Mouse (Mus musculus) A20 (cell line): ENCODE results near the gene Gm49336.
A peak's percentile ranks its signal among the peaks of the same experiment; 100 is the strongest.

ENCODE experiments used
- DNase-seq: peaks from one replicate; pipeline ENCODE4 v3.0.0-alpha.2; 2011; ENCODE audit warnings: low read depth, low spot score

Gene Gm49336

DNA sequence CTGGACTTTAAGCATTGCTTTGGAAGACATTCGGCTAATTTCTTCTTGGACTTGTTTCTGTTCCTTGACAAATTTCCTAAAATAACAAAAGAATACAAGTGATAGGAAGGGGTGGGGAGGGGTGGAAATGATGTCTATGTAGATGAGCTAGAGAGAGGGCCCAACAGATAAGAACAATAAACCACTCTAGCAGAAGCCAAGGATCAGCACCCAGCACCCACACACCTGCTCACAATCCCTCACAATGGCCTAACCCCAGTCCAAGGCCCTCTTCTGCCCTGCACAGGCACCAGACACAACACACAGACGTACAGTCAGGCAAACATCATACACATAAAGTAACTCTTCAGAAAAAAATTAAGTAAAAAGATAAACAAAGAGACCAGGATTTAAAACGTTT lies 12.8 kb downstream of the Gm49336 start:
- DNase-seq = no peak

DNA sequence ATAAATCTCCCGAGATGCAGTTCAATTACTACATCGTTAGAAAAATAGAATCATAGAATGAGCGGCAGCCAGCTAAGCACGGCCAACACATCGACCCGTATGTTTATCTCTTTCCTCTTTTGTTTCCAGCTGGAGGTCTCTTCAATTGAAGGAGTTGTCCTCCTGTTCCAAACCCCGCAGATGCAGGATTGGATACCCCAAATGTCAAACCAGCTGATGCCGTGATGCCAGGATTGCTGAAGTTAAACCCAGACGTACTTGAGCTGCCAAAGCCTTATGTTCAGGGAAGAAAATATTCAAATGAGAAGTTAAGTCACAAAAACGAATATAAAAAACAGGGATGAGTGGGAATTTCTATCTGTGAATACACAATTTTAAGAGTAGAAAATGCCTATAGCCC lies 31.4 kb downstream of the Gm49336 start:
- no peak for DNase-seq

DNA sequence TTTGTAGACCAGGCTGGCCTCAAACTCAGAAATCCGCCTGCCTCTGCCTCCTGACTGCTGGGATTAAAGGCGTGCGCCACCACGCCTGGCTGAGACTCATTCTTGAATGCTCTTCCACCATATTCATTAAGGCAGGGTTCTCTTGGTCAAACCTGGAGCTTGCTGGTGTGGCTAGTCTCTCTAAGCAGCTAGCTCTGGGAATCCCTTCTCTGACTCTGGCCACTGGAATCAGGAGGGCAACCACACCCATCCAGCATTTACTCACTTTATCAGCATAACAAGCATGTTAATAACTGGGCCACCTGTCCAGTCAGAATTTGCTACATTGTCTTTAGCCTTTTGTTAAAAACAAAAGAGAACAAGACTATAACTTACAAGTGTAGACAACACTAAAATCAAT lies 33.7 kb downstream of the Gm49336 start:
- no peak for DNase-seq

DNA sequence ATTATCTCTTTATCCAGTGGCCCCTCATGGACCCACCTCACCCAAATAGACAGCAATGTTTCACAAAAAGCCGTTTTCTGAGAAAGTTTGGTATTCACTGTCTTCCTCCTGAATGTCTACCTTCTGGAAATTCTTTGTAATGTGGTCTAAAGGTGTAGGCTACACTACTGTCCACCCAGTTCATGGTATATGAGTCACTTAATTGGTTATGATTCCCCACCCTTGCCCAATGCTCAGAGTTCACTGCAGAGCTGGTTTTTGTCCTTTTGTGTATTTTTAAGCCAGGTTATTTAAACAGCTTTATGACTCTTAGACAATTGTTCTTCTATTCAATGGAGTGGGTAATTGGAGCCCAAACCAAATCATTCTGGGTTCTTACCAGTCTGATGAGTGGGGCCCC lies 35.2 kb downstream of the Gm49336 start:
- no peak for DNase-seq

DNA sequence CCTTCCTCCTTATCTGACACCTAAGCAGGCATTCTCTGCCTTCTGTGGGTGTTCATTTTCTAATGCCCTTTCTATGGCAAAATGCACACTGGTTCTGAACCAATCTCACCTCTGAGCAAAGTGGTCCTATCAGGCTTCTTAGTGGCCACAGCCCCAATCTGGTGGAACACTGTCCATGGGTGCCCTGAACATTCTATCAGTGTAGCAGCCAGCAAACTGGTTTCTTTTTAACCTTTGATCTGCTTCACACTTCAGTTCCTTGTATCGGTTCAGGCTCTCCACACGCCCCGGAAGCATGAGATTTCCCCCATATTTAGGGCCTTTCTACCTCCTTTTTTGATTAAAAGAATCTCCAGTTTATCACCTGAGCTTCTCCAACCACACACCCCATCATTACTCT lies 36.3 kb downstream of the Gm49336 start:
- DNase-seq = no peak

DNA sequence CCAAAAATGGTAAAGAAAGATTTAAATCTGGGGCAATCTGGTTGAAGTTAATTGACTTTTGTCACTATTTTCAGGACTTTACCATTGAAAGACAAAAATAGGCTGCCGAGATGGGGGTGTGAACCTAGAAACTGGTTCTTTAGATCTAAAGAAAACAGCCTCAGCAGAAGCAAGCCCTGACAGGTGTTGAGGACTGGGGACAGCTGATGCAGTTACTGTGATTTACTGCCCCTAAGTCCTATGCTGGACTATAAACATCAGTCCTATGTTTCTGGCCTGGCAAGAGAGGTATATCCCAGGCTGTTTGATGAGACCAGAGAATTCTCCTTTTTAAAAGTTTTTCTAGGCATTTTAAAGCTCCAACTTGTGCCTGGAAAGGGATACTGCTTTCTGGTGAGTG lies 37.3 kb downstream of the Gm49336 start:
- no peak for DNase-seq

DNA sequence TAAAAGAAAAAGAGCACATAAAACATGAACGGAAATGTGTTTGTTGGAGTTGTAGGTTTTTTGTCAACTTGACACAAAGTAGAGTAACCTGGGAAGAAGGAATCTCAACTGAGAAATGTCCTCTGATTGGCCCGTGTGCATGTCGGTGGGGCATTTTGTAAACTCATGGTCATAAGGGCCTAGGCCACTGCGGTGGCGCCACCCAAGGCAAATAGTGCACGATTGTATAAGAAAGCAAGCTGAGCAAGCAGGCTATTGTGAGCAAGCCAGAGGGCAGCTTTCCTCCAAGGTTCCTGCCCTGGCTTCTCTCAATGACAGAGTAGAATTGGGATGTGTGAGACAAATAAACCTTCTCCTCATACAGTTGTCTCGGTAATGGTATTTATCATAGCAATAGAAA lies 42.1 kb downstream of the Gm49336 start:
- no peak for DNase-seq

DNA sequence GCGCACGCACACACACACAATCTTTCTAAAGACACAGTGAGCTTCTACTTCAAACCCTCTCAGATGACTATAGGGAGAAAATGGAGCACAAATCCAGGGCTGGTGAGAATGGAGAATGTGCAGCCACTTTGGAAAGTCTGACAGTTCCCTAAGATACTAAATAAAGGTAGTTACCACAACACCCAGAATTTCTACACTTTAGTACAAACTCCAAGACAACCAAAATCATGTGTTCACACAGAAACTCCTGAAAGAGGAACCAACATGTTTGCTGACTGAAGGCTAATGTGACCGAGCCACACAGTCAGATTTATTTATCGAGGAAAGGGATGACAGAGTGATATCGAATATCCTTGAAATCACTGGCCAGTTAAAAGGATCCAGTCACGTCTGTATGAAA lies 46.3 kb downstream of the Gm49336 start:
- no peak for DNase-seq

DNA sequence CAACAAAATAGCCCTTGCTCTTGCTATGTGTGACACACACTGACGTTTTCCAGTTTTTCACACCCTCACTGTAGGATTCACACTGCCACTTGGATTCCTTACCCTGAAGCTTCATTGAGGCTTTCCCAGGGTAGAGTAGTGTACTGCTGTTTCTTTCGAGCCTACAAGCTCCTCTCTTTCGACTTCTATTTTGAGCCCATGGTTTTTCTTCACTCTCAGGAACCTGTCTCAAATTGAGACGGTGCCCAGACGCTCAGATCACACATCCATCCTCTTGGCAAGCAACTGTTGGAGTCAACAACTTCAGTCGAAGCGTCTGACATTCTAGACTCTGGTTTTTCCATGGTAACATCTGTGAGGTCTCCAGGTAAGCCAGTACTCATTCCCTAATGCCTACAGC lies 54.4 kb downstream of the Gm49336 start, which contains the start of gene Atp8a2:
Atp8a2 (minus strand) TSS at position 296 of the 400 bp plus-strand sequence.
- DNase-seq = no peak

DNA sequence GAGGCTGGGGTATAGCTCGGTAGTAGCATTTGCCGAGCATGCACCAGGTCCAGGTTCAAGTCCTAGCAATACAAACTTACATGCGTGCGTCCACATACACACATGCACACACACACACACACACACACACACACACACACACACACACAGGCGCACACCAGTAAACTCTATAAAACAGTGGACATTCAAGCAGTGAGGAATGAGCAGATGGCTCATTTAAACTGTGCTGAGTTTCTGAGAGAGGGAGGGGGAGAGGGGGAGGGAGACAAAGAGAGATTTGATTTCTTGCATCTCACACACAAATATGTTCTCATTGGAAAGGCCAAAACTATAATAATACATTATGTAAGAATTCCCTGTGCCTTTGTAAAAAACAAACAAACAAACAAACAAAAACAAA lies 55.3 kb downstream of the Gm49336 start:
- DNase-seq = no peak

DNA sequence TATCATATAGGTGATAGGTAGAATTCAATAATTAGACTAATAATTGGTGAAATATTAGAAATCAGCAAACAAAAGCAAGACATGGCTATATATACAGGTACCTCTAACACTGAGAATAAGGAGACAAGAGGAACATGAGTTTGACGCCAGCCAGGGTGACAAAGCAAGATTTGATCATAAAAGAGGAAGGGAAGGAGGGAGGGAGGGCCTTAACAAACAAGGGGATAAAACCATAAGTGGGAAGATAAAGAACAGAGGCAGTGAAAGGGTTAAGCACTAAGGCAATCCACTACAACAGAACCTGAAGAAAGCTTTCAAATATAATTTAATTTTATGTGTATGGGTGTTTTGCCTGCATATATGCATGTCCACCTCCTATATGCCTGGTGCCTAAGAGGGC lies 56.7 kb downstream of the Gm49336 start:
- DNase-seq = no peak

DNA sequence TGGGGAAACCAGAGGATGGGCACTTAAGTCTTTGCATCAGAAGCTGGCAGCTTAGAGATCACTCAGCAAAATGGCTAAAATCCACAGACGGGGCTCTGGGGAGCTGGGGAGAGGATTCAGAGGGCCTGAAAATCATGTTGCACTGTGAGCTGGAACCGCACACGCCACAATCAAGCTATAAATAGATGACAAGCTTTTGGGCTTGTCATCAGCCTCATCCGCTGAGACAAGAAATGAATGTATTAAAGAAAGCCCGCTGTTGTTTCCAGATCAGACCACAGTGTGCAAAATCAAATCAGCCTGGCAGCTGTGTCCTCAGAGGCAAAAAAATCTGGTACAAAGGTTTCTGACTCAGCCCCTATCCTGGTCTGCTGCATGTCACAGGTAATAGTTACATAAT lies 61.5 kb downstream of the Gm49336 start:
- DNase-seq = no peak

DNA sequence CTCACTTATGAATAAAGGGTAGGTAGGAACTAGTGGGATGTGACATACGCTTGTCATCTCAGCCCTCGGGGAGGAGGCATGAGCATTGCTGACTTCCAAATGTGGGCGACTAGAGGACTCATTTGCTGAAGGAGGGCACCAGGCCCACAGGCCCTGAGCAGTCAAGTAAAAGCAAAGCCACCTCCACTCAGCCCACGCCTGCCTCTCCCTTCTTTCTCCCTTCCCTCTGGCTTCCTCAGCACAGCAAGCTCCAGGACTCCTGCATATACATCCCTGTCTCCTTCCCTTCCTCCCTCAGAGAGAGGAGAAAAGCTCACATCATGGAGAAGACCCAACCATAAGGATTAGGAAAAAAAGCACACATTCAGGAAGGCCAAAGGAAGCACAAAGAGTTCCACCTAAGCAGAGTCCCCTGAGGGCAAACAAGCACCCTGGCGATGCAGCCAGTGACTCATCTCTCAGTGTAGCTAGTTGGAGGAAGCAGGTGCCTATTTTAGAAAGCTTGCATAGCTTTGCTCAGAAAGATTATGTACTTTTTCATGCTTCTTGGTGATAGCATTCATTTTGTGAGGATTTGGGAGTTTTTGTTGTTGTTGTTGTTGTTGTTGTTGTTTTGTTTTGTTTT lies 63.0 kb downstream of the Gm49336 start:
- no peak for DNase-seq

DNA sequence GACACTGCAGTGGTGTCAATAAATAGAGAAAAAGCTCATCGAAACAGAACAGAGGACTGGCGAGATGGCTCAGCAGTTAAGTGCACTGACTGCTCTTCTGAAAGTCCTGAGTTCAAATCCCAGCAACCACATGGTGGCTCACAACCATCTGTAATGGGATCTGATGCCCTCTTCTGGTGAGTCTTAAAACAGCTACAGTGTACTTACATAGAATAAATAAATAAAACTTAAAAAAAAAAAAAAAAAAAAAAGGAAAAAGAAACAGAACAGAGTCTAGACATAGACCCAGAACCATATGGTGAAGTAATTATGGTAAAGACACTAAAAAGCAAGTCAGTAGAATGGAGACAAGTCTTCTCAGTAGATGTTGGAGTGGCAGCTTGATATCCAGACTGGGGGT lies 70.0 kb downstream of the Gm49336 start:
- peak; percentile 18 for DNase-seq

DNA sequence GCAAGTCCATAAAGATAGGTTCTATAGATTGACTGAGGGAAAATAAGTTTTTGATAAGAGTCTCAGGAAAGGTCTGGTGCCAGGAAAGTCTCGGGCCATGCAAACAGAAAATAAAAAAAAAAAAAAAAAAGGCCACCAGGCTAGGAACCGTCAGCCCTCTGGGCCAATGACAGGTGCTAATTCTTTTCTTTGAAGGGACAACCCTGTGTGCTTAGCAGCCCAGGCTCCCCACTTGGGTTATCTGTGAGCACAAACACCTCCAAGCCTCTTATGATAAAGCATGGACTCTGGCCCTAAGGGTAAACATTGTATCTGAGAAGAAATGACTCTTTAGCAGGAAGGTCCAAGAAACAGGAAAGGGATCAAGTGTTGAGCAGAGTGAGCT lies 72.7 kb downstream of the Gm49336 start:
- no peak for DNase-seq

DNA sequence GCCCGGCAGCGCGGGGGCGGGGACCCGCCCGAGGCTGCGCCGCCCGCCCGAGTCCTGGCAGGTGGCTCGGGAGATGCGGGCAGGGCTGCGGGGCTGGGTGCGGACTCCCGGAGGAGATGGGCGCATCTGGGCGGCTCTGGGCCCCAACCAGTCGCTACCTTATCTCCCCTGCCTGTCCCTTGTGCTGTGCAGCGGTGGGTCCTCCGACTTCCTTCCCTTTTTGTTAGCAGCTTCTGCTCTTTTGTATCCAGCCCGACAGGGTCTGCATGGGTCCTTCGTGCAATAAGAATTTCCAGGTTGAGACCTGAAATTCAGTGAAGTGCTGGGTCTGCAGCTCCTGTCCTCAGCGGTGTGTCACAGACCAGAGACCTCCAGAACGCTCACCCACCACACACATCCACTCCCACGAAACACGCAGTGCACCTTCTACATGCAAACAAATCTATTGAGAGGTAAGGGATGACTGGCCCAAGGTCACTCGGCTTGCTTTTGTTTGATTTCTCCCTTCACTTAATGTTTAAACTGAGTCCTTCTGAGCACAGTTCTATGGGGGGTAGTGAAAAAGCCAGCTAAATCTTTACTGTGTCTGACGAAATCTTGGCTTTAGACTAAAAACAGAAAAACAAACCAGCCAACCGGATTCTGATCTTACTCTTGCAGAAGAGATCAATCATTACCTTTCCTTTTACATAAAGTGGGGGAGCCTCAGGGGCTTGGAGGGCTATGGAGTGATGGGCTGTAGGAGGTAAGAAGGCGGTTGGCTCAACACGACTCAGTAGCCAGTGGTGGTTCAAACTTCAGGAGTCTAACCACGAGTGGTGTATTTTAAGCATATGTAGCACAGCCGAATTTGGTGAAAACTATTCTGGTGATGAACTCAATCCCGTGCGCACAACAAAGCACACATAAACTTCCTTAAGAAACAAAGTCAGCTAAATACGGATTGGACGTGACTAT lies 73.4 kb downstream of the Gm49336 start:
- DNase-seq = no peak

DNA sequence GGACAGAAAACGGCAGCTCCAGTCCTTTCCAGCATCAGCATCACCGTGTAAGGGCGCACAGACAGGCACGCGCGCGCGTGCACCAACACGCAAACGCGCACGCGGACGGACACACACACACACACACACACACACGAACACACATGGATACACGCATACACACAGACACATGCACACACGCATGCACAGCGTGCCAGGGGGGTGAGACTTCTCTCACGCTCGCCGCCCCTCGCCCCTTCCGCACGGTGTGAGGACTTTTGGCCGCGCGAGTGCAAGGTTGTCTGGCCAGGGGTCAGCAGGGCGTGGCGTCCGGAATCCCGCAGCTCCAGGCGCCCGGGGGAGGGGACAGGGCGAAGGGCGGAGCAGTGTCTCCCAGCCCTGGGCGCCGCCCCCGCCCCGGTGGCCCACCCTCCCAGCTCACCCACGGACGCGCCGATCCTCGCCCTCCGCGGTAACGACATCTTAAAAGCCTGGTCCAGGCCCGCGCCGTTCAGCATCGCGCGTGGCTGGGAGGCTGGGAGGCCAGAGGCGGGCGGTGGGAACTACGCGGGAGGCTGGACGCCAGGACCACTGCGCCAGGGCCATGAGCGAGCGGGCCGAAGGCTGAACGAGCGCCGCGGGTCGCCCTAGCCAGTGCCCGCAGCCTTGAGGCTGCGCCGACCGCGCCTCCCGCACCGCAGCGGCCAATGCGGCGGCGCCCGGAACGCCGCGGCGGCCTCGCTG lies 74.3 kb downstream of the Gm49336 start:
- no peak for DNase-seq

DNA sequence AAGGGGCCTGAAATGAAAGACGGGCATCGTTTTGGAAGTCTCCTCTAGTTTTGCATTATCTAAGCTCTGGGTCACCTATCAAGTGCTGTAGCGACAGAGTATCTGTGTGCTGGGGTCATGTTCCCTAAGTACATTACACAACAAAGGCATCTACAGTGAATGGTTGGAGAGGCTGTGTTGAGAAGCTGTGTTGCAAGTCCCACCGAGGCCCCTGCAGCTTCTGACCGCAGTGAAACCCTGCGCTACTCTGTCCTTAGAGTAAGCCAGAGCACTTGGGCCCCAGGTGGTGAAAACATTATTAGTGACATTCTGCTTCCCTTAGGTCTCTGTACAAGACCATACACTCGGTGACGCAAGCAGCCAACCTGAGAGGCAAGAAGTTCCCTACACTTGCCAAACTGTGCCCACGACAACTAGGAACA lies 74.8 kb downstream of the Gm49336 start:
- no peak for DNase-seq

DNA sequence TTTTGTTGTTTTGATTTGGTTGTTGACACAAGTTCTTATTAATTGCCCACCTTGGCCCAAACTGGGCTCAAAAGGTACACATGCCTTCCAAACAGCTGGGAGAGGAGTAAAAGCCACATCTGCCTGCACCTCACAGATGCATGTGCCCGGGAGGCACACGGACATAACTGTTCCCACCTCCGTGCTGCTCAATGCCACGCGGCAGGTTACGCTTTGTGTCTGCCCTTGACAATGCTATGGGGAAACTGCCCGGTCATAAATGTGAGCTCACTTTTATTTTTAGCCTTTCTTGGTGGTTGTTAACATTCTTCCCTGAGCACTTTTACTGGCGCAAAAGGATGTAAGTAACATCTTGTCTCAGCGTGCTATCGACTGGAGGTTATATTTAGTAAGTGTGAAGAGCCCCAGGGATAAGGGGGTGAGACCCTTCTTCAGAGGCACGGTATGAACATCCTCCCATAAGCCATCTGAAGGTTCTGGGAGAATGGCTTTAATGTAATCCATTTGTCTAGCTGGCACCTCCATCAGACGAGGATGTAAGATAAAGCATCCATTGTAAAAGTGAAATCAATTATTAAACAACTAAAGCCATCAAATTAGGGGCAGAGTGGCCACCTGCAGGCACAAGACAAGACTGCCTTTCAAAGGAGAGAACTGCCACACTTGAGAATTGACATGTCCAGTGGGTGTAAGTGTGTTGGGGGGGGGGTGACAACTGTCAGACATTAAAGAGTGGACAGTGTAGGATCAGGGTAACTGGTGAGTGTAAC lies 78.8 kb downstream of the Gm49336 start:
- no peak for DNase-seq

DNA sequence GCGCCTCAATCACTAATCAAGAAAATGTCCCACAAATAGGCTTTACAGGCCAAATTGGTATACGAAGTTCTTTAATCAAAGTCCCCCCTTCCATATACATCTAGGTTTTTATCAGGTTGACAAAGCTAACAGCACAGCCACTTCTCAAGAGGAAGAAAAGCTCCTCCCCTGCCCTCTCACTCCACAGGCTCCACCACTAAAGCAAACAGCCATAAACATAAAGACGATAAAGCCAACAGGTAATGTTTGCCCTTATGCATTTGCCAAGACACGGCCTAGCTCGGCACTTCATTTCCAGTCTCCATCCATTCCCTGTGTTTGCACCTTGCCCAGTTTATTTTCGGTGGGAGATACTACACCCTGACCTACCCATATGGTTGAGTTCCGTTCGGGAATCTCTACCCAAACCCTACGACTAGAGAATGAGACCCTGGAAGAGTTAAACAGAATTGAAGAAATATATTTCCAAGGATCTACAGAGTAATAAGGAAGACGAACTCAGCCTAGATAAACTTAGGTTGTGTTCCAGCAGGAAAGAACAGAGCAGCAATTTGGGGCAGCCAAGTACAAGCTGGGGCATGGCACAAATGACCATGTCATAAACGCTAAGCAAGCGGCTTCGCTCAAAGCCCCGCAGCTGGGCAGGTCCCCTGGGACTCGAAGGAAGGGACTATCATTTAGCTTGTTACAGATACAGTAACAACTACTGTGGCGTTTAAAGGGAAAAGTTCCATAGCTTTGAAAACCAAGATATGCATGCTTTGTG lies 80.3 kb downstream of the Gm49336 start:
- no peak for DNase-seq

DNA sequence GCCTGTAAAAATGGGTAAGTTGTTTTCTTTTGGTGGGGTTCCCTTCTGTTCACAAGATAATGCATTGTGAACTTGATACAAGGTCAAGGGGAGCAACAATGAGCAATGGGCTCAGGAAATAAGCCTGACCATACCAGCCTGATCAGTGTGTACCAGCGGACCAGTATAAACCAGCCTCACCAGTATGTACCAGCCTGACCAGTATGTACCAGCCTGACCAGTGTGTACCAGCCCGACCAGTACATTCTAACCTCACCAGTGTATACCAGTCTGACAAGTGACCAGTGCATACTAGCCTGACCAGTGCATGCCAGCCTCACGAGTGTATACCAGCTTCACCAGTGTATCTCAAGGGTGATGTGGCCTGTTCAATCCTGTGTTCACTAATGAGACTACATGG lies 87.9 kb downstream of the Gm49336 start:
- no peak for DNase-seq
